Mouse (Mus musculus) myocyte (in vitro differentiated cells): Measurements from ENCODE around the gene Srxn1.

ENCODE experiments used
- E2F4 ChIP-seq: IDR thresholded peaks from one replicate; pipeline ENCODE4 v1.6.1; 2011; ENCODE audit warnings: mild to moderate bottlenecking, control low read depth, moderate library complexity; ENCODE audit not compliant: insufficient read depth
- MYOG ChIP-seq, 3 experiments: IDR thresholded peaks; one replicate each; pipeline ENCODE4 v1.6.1; 2011; ENCODE audit warnings: control low read depth in 2 of 3, low read depth in 2 of 3, mild to moderate bottlenecking in 2 of 3; ENCODE audit not compliant: insufficient read length in 2 of 3, control insufficient read depth in 1 of 3, insufficient read depth in 1 of 3
- POLR2A ChIP-seq: IDR thresholded peaks from one replicate; pipeline ENCODE4 v1.6.1; 2011; ENCODE audit warnings: low read depth, mild to moderate bottlenecking, control low read depth, moderate library complexity; ENCODE audit not compliant: insufficient read length
- POLR2AphosphoS2 ChIP-seq: IDR thresholded peaks from one replicate; pipeline ENCODE4 v1.6.1; 2011; ENCODE audit warnings: low read depth, control low read depth; ENCODE audit not compliant: insufficient read length
- USF1 ChIP-seq: IDR thresholded peaks from one replicate; pipeline ENCODE4 v1.6.1; 2011; ENCODE audit warnings: low read depth, mild to moderate bottlenecking, control low read depth, moderate library complexity

GRCm38 (mm10) chr2:152159487-152159886, 54.2 kb downstream of the Srxn1 start:
- TF ChIP-seq POLR2A (no peak), POLR2AphosphoS2 (no peak), MYOG (IDR thresholded peaks at IDR 0.05; ENCODE audit: control insufficient read depth in 1 of 3, insufficient read depth in 1 of 3, insufficient read length in 2 of 3, low read depth in 2 of 3) (no peak), USF1 (no peak), E2F4 (no peak)
